Mouse (Mus musculus) small intestine, adult 10 weeks (tissue): ENCODE data around the gene Skint11. TPM values are rescaled to one million over a fixed set of nuclear protein-coding genes. Genes with fewer than 3 reads are reported as not detected.

ENCODE experiments used
- polyA plus RNA-seq: library from polyadenylated mRNA; stranded (reverse); fragments of 350-450 nt; fragmentation: Illumina TruSeq; extraction: RNeasy Lipid Tissue Mini Kit (QIAGEN cat#74804); gene quantifications from one replicate; pipeline ENCODE4 v1.2.3, GENCODE M21; 2014; ENCODE audit warnings: low replicate concordance

Gene Skint11
- not detected for polyA plus RNA-seq

GRCm38 (mm10) chr4:114163084-114163483 is at the start of gene Skint11:
TSS of gene Skint11 (plus strand) at chr4:114163384.

Other genes with a start within 250 kb of the Skint11 start
- gene Skint5, start 163.9 kb upstream of the Skint11 start, polyA plus RNA-seq = not detected
- 0.26 TPM for gene Trabd2b, start 243.3 kb downstream of the Skint11 start, polyA plus RNA-seq